Mouse (Mus musculus): Measurements from ENCODE around the gene Robo1. TPM values are rescaled to one million over a fixed set of nuclear protein-coding genes. Genes with fewer than 3 reads are reported as not detected.

Gene Robo1
- polyA plus RNA-seq, 1 experiment from 2014 or later, result 20.6 TPM

DNA sequence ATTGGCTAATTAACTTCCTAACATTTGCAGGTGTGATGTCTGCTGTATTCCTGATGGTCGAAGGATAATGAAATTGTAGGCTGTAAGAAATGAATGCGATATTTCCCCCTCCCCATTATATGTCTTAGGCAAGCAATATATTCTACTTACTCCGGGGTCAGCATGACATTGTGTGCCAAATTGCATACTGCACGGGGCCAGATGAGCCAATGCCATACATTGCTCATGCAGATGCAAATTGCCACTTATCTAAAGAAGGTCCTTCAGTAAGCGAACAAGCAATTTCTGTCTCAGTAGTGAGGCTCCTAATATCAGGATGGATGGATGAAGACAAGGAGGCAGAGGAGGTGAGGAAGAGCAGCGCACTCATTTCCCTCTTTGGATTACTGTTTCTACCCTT lies 474.1 kb downstream of the Robo1 start:
- ATAC-seq (replicated peaks; ENCODE audit: insufficient number of reproducible peaks, low FRiP score, low TSS enrichment), result no peak
- Histone ChIP-seq H3K27ac (ENCODE audit: low read depth, low read length) (no peak overlapping the region), H3K4me1 (ENCODE audit: control insufficient read depth, insufficient read depth, low read length) (no peaks in the 10 kb centered on the region), H3K4me3 (ENCODE audit: low read depth, low read length) (no peak overlapping the region), H3K9me3 (replicated peaks; ENCODE audit: control insufficient read depth, low read length) (no peaks in the 10 kb centered on the region), H3K4me2 (no peak overlapping the region), H3K27me3 (ENCODE audit: control insufficient read depth, insufficient read depth, low read length) (no peaks in the 10 kb centered on the region), H3K36me3 (ENCODE audit: control insufficient read depth, insufficient read depth, low read length) (no peaks in the 10 kb centered on the region), H3K9ac (ENCODE audit: low read depth, low read length) (no peak overlapping the region)
- WGBS (ENCODE audit: insufficient replicate concordance), result 85% methylated on average over 6 of the region's 6 CpGs

DNA sequence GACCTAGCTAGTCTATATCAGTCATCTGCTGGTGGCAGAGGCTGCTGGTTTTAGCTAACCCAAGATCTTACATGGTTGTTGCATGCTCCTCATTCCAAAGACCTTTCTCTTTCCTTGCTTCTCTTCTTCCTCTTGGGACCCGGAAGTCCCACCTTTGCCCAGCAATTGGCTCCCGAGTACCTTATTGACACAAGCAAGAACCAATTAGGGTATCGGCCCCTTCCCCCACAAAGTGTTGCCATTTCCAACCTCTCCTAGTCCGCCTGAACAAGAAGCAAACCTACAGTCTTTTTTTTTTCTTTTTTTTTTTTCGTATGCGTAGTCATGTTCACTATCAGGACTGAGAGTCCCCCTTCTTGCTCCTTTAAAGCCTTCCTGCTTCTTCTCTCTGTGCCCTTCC lies 478.0 kb downstream of the Robo1 start:
- H3K4me1 ChIP-seq (ENCODE audit: control insufficient read depth, insufficient read depth, low read length), result no peaks in the 10 kb centered on the region
- H3K36me3 ChIP-seq (ENCODE audit: control insufficient read depth, insufficient read depth, low read length), result no peaks in the 10 kb centered on the region
- no peak overlapping the region for H3K9ac ChIP-seq (ENCODE audit: low read depth, low read length)
- H3K4me2 ChIP-seq, result no peak overlapping the region
- no peak for ATAC-seq (replicated peaks; ENCODE audit: insufficient number of reproducible peaks, low FRiP score, low TSS enrichment)
- no peaks in the 10 kb centered on the region for H3K27me3 ChIP-seq (ENCODE audit: control insufficient read depth, insufficient read depth, low read length)
- H3K27ac ChIP-seq (ENCODE audit: low read depth, low read length), result no peak overlapping the region
- H3K9me3 ChIP-seq (replicated peaks; ENCODE audit: control insufficient read depth, low read length), result no peaks in the 10 kb centered on the region
- no peak overlapping the region for H3K4me3 ChIP-seq (ENCODE audit: low read depth, low read length)
- WGBS (ENCODE audit: insufficient replicate concordance), result 85% methylated on average over 6 of the region's 6 CpGs

DNA sequence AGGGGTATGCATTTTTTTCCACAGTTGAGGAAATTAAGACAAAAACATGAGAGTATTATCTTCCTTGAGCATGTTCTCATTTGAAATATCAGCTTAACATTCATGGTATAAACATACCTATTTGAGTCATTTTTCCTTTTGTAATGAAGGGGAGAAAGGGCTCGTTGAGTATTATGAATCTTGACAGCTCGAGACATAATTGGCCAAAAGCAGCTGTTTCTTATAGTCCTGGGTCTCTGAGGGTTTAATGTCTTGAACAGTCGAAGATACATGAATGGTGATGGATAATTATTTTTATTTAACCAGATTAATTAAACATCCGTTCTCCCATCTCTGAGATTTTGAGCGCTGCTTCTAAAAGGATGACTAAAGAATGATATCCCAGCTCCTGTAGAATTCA lies 478.5 kb downstream of the Robo1 start:
- no peaks in the 10 kb centered on the region for H3K9me3 ChIP-seq (replicated peaks; ENCODE audit: control insufficient read depth, low read length)
- no peak overlapping the region for H3K4me3 ChIP-seq (ENCODE audit: low read depth, low read length)
- H3K36me3 ChIP-seq (ENCODE audit: control insufficient read depth, insufficient read depth, low read length), result no peaks in the 10 kb centered on the region
- no peak overlapping the region for H3K9ac ChIP-seq (ENCODE audit: low read depth, low read length)
- no peak for ATAC-seq (replicated peaks; ENCODE audit: insufficient number of reproducible peaks, low FRiP score, low TSS enrichment)
- WGBS (ENCODE audit: insufficient replicate concordance), result 79% methylated on average over 5 of the region's 5 CpGs
- no peak overlapping the region for H3K4me2 ChIP-seq
- H3K4me1 ChIP-seq (ENCODE audit: control insufficient read depth, insufficient read depth, low read length), result no peaks in the 10 kb centered on the region
- H3K27ac ChIP-seq (ENCODE audit: low read depth, low read length), result no peak overlapping the region
- H3K27me3 ChIP-seq (ENCODE audit: control insufficient read depth, insufficient read depth, low read length), result no peaks in the 10 kb centered on the region

DNA sequence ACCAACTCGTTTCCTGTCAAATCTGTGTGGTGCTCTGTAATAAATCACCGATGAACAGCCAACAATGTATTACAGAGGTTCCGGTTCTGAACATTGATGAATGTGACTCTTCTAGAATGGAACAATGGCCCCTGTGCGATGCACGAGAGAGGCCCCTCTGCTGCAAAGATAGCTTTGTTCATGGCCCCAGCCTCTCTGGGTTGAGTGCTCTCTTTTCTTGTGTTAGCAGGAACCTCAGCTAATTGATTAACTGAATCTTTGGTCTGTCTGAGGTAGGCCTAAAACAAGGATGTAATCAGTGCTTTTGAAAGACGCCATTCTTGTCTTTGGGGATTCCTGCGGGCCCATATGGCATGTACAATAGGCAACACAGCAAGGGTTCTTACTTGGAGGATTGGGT lies 479.9 kb downstream of the Robo1 start:
- Histone ChIP-seq H3K27ac (ENCODE audit: low read depth, low read length) (no peak overlapping the region), H3K36me3 (ENCODE audit: control insufficient read depth, insufficient read depth, low read length) (no peaks in the 10 kb centered on the region), H3K9me3 (replicated peaks; ENCODE audit: control insufficient read depth, low read length) (no peaks in the 10 kb centered on the region), H3K4me1 (ENCODE audit: control insufficient read depth, insufficient read depth, low read length) (no peaks in the 10 kb centered on the region), H3K9ac (ENCODE audit: low read depth, low read length) (no peak overlapping the region), H3K27me3 (ENCODE audit: control insufficient read depth, insufficient read depth, low read length) (no peaks in the 10 kb centered on the region), H3K4me2 (no peak overlapping the region), H3K4me3 (ENCODE audit: low read depth, low read length) (no peak overlapping the region)
- WGBS (ENCODE audit: insufficient replicate concordance), result 69% methylated on average over 7 of the region's 7 CpGs
- no peak for ATAC-seq (replicated peaks; ENCODE audit: insufficient number of reproducible peaks, low FRiP score, low TSS enrichment)

DNA sequence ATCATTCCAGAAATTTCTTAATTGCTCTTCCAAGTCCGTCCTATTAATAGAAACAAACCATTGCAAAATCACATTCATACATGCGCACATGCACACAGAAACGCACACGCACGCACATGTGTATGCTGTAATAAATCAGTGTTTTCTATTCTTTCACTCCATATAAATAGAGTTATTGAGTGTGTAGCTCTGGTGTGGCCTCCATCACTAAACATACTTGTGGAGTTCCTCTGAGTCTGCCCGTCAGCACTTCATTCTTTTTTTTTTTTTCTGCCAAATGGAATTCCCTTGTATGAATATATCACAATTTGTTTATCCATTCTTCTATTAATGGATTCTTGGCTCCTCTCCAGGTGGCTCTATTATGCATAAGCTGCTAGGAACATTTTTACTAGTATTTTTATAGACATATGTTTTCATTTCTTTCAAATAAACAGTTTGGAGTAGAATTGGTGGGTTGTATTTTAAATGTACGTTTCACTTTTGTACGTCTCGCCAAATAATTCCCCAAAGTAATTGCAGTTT lies 483.1 kb downstream of the Robo1 start:
- Histone ChIP-seq H3K9me3 (replicated peaks; ENCODE audit: control insufficient read depth, low read length) (no peaks in the 10 kb centered on the region), H3K4me3 (ENCODE audit: low read depth, low read length) (no peak overlapping the region), H3K27me3 (ENCODE audit: control insufficient read depth, insufficient read depth, low read length) (no peaks in the 10 kb centered on the region), H3K4me2 (no peak overlapping the region), H3K36me3 (ENCODE audit: control insufficient read depth, insufficient read depth, low read length) (no peaks in the 10 kb centered on the region), H3K9ac (ENCODE audit: low read depth, low read length) (no peak overlapping the region), H3K27ac (ENCODE audit: low read depth, low read length) (no peak overlapping the region), H3K4me1 (ENCODE audit: control insufficient read depth, insufficient read depth, low read length) (0 out of 2 replicates have a peak, but pooled peaks cover 2% of the 10 kb centered on the region)
- 84% methylated on average over 9 of the region's 9 CpGs for WGBS (ENCODE audit: insufficient replicate concordance)
- no peak for ATAC-seq (replicated peaks; ENCODE audit: insufficient number of reproducible peaks, low FRiP score, low TSS enrichment)

DNA sequence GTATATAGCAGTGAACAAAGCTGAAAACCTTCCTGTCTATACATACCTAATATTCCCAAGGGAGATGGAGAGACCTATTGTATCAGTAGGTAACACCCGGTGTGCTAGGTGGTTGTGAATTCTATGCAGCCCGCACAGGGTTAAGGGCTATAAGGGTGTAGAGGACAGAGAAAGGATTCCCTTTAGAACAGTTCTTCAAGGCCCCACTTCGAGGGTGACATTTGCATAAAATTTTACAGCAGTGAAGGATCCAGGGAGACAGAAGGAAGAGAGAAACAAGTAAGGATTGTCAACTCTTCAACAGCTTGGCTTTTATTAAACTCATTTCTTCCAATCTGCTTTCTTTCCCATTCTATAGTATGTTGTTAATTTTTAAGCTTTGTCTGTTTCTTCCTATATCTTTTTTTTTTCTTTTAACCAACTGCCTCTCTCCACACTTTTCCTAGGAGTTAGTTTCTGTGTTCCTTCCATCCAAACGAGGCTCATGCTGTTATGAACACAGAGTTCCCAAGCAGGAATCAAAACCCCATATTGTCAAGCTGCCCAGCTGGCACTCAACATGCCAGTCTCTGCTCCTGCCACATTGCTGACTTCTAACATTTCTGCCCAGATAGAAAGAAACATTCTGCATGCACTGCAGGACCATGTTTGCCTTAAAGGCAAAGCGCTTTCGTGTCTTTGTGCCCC lies 486.7 kb downstream of the Robo1 start:
- H3K36me3 ChIP-seq (ENCODE audit: control insufficient read depth, insufficient read depth, low read length), result no peaks in the 10 kb centered on the region
- ATAC-seq (replicated peaks; ENCODE audit: insufficient number of reproducible peaks, low FRiP score, low TSS enrichment), result no peak
- WGBS (ENCODE audit: insufficient replicate concordance), result 73% methylated on average over 6 of the region's 6 CpGs

DNA sequence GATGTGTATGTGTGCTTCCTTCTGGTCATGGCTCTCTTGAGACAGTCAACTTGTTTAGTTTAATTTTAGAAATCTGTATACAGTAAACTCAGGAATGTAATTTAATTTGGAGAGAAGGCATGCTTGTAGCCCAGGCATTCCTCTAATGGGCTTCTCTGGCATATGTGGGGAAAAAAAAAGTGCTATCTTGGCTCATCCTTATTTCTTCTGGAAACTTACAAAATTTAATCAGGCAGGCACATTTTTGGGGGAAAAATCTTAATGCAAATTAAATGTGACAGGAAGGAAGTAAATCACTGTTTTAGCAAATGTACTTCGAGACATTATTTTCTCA lies 487.2 kb downstream of the Robo1 start:
- no peaks in the 10 kb centered on the region for H3K36me3 ChIP-seq (ENCODE audit: control insufficient read depth, insufficient read depth, low read length)
- H3K27me3 ChIP-seq (ENCODE audit: control insufficient read depth, insufficient read depth, low read length), result no peaks in the 10 kb centered on the region
- H3K9me3 ChIP-seq (replicated peaks; ENCODE audit: control insufficient read depth, low read length), result no peaks in the 10 kb centered on the region
- no peak for ATAC-seq (replicated peaks; ENCODE audit: insufficient number of reproducible peaks, low FRiP score, low TSS enrichment)
- 0 out of 2 replicates have a peak, but pooled peaks cover 2% of the 10 kb centered on the region for H3K4me1 ChIP-seq (ENCODE audit: control insufficient read depth, insufficient read depth, low read length)
- no peak overlapping the region for H3K27ac ChIP-seq (ENCODE audit: low read depth, low read length)
- H3K9ac ChIP-seq (ENCODE audit: low read depth, low read length), result no peak overlapping the region
- H3K4me3 ChIP-seq (ENCODE audit: low read depth, low read length), result no peak overlapping the region
- H3K4me2 ChIP-seq, result no peak overlapping the region
- 79% methylated on average over 1 of the region's 1 CpGs for WGBS (ENCODE audit: insufficient replicate concordance)

More for the DNA sequence above, 486.7 kb downstream of the Robo1 start:
- H3K27ac ChIP-seq (ENCODE audit: low read depth, low read length), result no peak overlapping the region
- no peak overlapping the region for H3K4me3 ChIP-seq (ENCODE audit: low read depth, low read length)
- H3K4me2 ChIP-seq, result no peak overlapping the region
- no peaks in the 10 kb centered on the region for H3K9me3 ChIP-seq (replicated peaks; ENCODE audit: control insufficient read depth, low read length)
- H3K9ac ChIP-seq (ENCODE audit: low read depth, low read length), result no peak overlapping the region
- no peaks in the 10 kb centered on the region for H3K27me3 ChIP-seq (ENCODE audit: control insufficient read depth, insufficient read depth, low read length)
- 0 out of 2 replicates have a peak, but pooled peaks cover 2% of the 10 kb centered on the region for H3K4me1 ChIP-seq (ENCODE audit: control insufficient read depth, insufficient read depth, low read length)

DNA sequence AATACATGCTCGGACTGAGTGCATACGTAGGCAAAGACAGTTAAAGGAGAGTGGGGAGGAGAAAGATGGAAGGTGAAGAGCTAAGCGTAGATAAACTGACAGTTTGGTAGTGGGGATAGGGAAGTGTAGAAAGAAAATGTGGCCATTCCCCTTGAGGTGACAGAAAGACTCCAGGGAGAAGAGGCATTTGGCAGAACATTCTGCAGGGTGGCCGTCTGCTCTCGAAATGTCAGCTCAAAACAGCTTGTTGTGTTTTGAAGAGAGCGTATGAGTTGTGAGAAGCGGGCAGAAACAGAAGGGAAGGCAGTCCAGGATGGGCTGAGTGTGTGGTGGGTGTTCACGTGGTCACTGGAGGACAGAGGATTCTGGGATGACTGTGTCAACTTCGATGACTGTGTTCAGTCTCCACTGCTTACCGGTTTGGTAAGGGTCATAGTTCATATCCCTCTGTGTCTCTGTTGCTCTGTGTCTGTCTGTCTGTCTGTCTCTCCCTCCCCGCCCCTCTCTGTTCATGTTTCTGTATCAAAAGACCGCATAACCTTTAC lies 490.4 kb downstream of the Robo1 start:
- 76% methylated on average over 12 of the region's 12 CpGs for WGBS (ENCODE audit: insufficient replicate concordance)
- no peak for ATAC-seq (replicated peaks; ENCODE audit: insufficient number of reproducible peaks, low FRiP score, low TSS enrichment)
- no peak overlapping the region for H3K4me2 ChIP-seq
- H3K9me3 ChIP-seq (replicated peaks; ENCODE audit: control insufficient read depth, low read length), result no peaks in the 10 kb centered on the region
- H3K9ac ChIP-seq (ENCODE audit: low read depth, low read length), result no peak overlapping the region
- H3K4me1 ChIP-seq (ENCODE audit: control insufficient read depth, insufficient read depth, low read length), result 0 out of 2 replicates have a peak, but pooled peaks cover 2% of the 10 kb centered on the region
- H3K27ac ChIP-seq (ENCODE audit: low read depth, low read length), result no peak overlapping the region
- H3K36me3 ChIP-seq (ENCODE audit: control insufficient read depth, insufficient read depth, low read length), result no peaks in the 10 kb centered on the region
- H3K4me3 ChIP-seq (ENCODE audit: low read depth, low read length), result no peak overlapping the region
- no peaks in the 10 kb centered on the region for H3K27me3 ChIP-seq (ENCODE audit: control insufficient read depth, insufficient read depth, low read length)

Data from heart, embryonic 11.5 days (tissue).